Mouse (Mus musculus): ENCODE measurements at regions not wholly inside any gene's neighbourhood (a gene's known extent, or its start where the extent isn't known, plus 50 kb on each side); places are given as distances from the start of the nearest gene placed in this dataset.

DNA sequence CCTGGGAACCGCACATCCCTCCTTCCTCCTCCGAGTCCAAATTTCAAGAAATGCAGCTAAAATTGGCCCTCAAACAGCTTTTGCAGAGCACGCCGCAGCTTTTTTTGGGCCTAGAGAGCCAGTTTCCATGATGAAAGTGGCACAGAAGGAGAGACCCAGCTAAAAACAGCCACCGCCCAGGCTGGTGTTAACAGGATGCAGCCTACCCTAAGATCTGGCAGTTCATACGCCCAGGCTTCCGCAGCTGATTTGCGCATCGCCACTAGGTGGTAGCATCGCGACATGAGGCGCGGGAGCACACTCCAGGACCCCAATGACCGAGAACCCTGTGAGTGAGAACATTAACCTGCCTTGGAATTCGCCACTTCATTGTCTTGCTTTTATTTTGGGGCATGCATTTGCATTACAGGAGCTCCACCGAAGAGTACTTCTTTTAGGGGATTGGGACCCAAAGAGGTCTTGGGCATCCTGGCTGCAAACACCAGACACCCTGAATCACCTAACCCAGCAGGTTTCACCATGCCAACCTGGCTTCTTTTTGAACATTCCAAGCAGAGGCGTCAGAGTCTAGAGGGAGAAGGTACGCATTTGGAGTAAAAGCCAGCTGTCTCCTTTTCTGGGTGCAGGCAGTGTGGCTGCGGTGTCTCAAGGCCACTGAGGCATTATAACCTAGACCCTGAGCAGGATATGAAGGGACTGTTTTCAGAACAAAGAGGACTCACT, 179.6 kb downstream of the 1810013L24Rik start:
- H3K79me2 ChIP-seq (replicated peaks; ENCODE audit: control insufficient read depth, insufficient read depth, low read length), result no peaks in the 10 kb centered on the region
- no peak overlapping the region for H3K9ac ChIP-seq (ENCODE audit: low read depth, low read length)
- no peaks in the 10 kb centered on the region for H3K27me3 ChIP-seq (ENCODE audit: control insufficient read depth, insufficient read depth, low read length)
- H3K36me3 ChIP-seq (ENCODE audit: control insufficient read depth, insufficient read depth, low read length), result no peaks in the 10 kb centered on the region
- WGBS, result 14% methylated on average over 19 of the region's 19 CpGs
- peak; percentile 79 to 82 for DNase-seq
- intact Hi-C loops (cut with DNase I), result loop anchor here (1.0 to 5.0 kb wide), 2 partner anchors 127 to 984 kb away; no protein-coding TSS in a partner anchor
- H3K4me3 ChIP-seq, result peak overlapping the region; percentile 28; the same call in 1 of the 2 replicates
- H3K4me1 ChIP-seq (ENCODE audit: control insufficient read depth, insufficient read depth, low read length), result no peaks in the 10 kb centered on the region; the same call in 1 of the 2 replicates
- TF ChIP-seq CTCF (IDR thresholded peaks at IDR 0.05), result peak; percentile 95
- peak; percentile 80 for TF ChIP-seq EP300 (IDR thresholded peaks at IDR 0.05; ENCODE audit: insufficient read depth, low read depth, low read length)
- no peak for TF ChIP-seq POLR2A (IDR thresholded peaks at IDR 0.05; ENCODE audit: insufficient read depth, low read depth, low read length)
- H3K27ac ChIP-seq, result peak overlapping the region; percentile 53; the same call in 1 of the 2 replicates

DNA sequence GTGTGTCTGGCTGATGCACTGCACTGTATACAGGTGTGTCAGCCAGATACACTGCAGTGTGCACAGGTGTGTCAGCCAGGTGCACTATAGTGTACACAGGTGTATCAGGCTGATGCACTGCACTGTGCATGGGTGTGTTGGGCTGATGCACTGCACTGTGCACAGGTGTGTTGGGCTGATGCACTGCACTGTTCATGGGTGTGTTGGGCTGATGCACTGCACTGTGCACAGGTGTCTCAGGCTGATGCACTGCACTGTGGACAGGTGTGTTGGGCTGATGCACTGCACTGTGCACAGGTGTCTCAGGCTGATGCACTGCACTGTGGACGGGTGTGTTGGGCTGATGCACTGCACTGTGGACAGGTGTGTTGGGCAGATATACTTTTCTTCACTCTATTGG, 181.2 kb downstream of the 1810013L24Rik start:
- no peak overlapping the region for H3K4me3 ChIP-seq
- peaks cover 2% of the 10 kb centered on the region; the same call in 1 of the 2 replicates for H3K27me3 ChIP-seq (ENCODE audit: control insufficient read depth, insufficient read depth, low read length)
- no peak for DNase-seq
- no peak overlapping the region for H3K9ac ChIP-seq (ENCODE audit: low read depth, low read length)
- no peak overlapping the region for H3K27ac ChIP-seq
- H3K36me3 ChIP-seq (ENCODE audit: control insufficient read depth, insufficient read depth, low read length), result no peaks in the 10 kb centered on the region
- no peak for TF ChIP-seq CTCF (IDR thresholded peaks at IDR 0.05)
- TF ChIP-seq POLR2A (IDR thresholded peaks at IDR 0.05; ENCODE audit: insufficient read depth, low read depth, low read length), result no peak
- TF ChIP-seq EP300 (IDR thresholded peaks at IDR 0.05; ENCODE audit: insufficient read depth, low read depth, low read length), result no peak
- intact Hi-C loops (cut with DNase I), result no loop called here
- no peaks in the 10 kb centered on the region for H3K79me2 ChIP-seq (replicated peaks; ENCODE audit: control insufficient read depth, insufficient read depth, low read length)
- WGBS, result 68% methylated on average over 1 of the region's 1 CpGs
- H3K4me1 ChIP-seq (ENCODE audit: control insufficient read depth, insufficient read depth, low read length), result no peaks in the 10 kb centered on the region; the same call in 1 of the 2 replicates

DNA sequence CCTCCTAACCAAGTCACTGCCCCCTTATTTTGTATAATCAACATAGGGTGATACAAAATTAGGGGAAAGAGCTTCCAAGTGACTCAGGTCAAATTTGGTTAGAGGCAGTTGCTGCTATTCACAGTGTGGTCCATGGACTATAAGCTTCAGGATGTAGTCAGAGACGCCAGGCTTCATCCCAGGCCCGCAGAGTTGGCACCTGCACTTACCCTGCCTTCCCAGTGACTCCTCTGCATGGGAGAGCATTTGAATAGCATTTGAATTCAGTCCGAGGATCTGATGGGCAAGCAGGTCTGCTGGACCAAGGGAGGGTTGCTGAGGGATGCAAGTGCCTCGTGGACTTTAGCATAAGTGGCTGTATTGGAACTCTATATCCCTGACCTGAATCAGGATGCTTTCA, 181.8 kb downstream of the 1810013L24Rik start:
- Histone ChIP-seq H3K27me3 (ENCODE audit: control insufficient read depth, insufficient read depth, low read length) (peaks cover 2% of the 10 kb centered on the region; the same call in 1 of the 2 replicates), H3K9ac (ENCODE audit: low read depth, low read length) (no peak overlapping the region), H3K4me1 (ENCODE audit: control insufficient read depth, insufficient read depth, low read length) (no peaks in the 10 kb centered on the region; the same call in 1 of the 2 replicates), H3K79me2 (replicated peaks; ENCODE audit: control insufficient read depth, insufficient read depth, low read length) (no peaks in the 10 kb centered on the region), H3K36me3 (ENCODE audit: control insufficient read depth, insufficient read depth, low read length) (no peaks in the 10 kb centered on the region), H3K4me3 (no peak overlapping the region), H3K27ac (no peak overlapping the region)
- 69% methylated on average over 4 of the region's 4 CpGs for WGBS
- TF ChIP-seq POLR2A (IDR thresholded peaks at IDR 0.05; ENCODE audit: insufficient read depth, low read depth, low read length) (no peak), CTCF (IDR thresholded peaks at IDR 0.05) (no peak), EP300 (IDR thresholded peaks at IDR 0.05; ENCODE audit: insufficient read depth, low read depth, low read length) (no peak)
- intact Hi-C loops (cut with DNase I), result no loop called here
- no peak for DNase-seq

DNA sequence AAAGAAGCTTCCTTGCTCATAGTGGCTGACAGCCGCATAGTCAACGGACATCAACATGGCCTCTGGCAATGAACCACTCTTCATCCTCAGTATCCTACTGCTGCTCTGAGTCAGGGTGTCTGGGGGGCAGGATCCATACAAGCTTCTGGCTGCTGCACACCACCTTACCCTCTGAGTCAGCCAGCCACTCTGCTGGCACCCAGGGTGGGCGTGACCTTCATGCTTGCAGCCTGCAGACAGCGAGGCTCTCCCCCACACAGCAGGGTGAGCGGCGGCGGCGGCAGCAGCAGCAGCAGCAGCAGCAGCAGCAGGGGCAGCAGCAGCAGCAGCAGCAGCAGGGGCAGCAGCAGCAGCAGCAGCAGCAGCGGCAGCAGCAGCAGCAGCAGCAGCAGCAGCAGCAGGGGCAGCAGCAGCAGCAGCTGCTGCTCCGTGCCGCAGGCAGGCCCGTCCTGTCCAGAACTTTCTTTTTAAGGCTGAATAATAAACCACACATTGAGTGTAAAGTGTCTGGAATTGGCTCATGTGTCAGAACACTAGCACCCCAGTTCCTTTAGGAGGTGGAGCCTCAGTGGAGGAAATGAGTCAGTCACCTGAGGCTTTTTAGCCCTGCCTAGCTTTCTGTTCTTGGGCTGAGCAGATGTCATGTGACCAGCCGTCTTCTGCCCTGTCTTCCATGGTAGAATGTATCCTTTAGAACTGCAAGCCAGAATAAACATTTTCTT, 186.3 kb downstream of the 1810013L24Rik start:
- TF ChIP-seq CTCF (IDR thresholded peaks at IDR 0.05) (no peak), EP300 (IDR thresholded peaks at IDR 0.05; ENCODE audit: insufficient read depth, low read depth, low read length) (no peak), POLR2A (IDR thresholded peaks at IDR 0.05; ENCODE audit: insufficient read depth, low read depth, low read length) (no peak)
- WGBS, result 53% methylated on average over 13 of the region's 13 CpGs
- no peak for DNase-seq
- intact Hi-C loops (cut with DNase I), result no loop called here
- H3K27me3 ChIP-seq (ENCODE audit: control insufficient read depth, insufficient read depth, low read length), result peaks cover 4% of the 10 kb centered on the region; the same call in 1 of the 2 replicates
- H3K9ac ChIP-seq (ENCODE audit: low read depth, low read length), result no peak overlapping the region
- H3K4me3 ChIP-seq, result no peak overlapping the region
- no peaks in the 10 kb centered on the region for H3K4me1 ChIP-seq (ENCODE audit: control insufficient read depth, insufficient read depth, low read length)
- no peak overlapping the region for H3K27ac ChIP-seq
- no peaks in the 10 kb centered on the region for H3K79me2 ChIP-seq (replicated peaks; ENCODE audit: control insufficient read depth, insufficient read depth, low read length)
- H3K36me3 ChIP-seq (ENCODE audit: control insufficient read depth, insufficient read depth, low read length), result no peaks in the 10 kb centered on the region

DNA sequence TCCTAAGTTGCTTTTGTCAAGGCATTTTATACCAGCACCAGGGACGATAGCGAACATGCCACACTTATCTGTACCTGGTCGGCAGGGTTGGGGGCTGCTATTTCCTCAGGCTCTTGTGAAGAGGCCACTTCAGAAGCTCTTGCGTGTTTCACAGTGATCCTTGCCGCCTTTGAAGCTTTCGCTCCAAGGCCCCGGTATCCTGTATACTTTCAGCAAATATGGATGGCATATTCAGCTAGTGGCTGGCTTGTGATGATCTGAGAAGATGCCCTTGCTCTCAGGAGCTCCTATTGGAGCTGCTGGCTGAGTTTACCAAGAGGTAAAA, 186.8 kb downstream of the 1810013L24Rik start:
- Histone ChIP-seq H3K4me1 (ENCODE audit: control insufficient read depth, insufficient read depth, low read length) (no peaks in the 10 kb centered on the region), H3K79me2 (replicated peaks; ENCODE audit: control insufficient read depth, insufficient read depth, low read length) (no peaks in the 10 kb centered on the region), H3K9ac (ENCODE audit: low read depth, low read length) (no peak overlapping the region), H3K27me3 (ENCODE audit: control insufficient read depth, insufficient read depth, low read length) (peaks cover 4% of the 10 kb centered on the region; the same call in 1 of the 2 replicates), H3K36me3 (ENCODE audit: control insufficient read depth, insufficient read depth, low read length) (no peaks in the 10 kb centered on the region), H3K4me3 (no peak overlapping the region), H3K27ac (no peak overlapping the region)
- intact Hi-C loops (cut with DNase I), result no loop called here
- TF ChIP-seq POLR2A (IDR thresholded peaks at IDR 0.05; ENCODE audit: insufficient read depth, low read depth, low read length), result no peak
- no peak for TF ChIP-seq CTCF (IDR thresholded peaks at IDR 0.05)
- 59% methylated on average over 7 of the region's 7 CpGs for WGBS
- no peak for DNase-seq

DNA sequence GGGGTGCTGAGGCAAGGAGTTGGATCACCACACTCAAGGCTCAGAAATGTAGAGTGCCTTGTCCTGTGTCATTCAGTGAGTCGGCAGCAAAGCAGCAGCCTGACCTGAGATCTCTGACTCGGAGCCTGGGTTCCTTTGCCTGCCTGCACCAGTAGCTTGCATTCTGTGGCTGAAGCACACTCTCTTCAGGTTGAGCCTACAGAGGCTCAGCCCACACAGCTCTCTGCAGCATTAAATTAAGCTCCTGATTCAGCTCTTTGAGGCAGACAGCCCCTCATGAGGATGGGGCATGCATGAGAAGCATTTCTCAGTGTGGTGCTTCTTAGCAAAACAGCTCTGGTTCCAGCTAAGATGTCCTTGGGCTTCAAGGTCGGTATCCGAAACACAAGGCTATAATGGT, 200.8 kb downstream of the 1810013L24Rik start:
- no peaks in the 10 kb centered on the region for H3K36me3 ChIP-seq (ENCODE audit: control insufficient read depth, insufficient read depth, low read length)
- H3K79me2 ChIP-seq (replicated peaks; ENCODE audit: control insufficient read depth, insufficient read depth, low read length), result no peaks in the 10 kb centered on the region
- no peak overlapping the region for H3K4me3 ChIP-seq
- H3K27ac ChIP-seq, result no peak overlapping the region
- H3K4me1 ChIP-seq (ENCODE audit: control insufficient read depth, insufficient read depth, low read length), result no peaks in the 10 kb centered on the region
- no peak overlapping the region for H3K9ac ChIP-seq (ENCODE audit: low read depth, low read length)
- no peaks in the 10 kb centered on the region for H3K27me3 ChIP-seq (ENCODE audit: control insufficient read depth, insufficient read depth, low read length)
- WGBS, result 70% methylated on average over 4 of the region's 4 CpGs
- no peak for DNase-seq
- TF ChIP-seq POLR2A (IDR thresholded peaks at IDR 0.05; ENCODE audit: insufficient read depth, low read depth, low read length), result no peak
- TF ChIP-seq EP300 (IDR thresholded peaks at IDR 0.05; ENCODE audit: insufficient read depth, low read depth, low read length), result no peak
- TF ChIP-seq CTCF (IDR thresholded peaks at IDR 0.05), result no peak
- intact Hi-C loops (cut with DNase I), result no loop called here
